Mouse (Mus musculus) MEL (cell line): ENCODE results near the gene Cpeb1. TPM values are rescaled to one million over a fixed set of nuclear protein-coding genes. Genes with fewer than 3 reads are reported as not detected.

Experiments used
- DNase-seq: peaks from one replicate; pipeline ENCODE4 v3.0.0; 2011; ENCODE audit warnings: low read depth, low spot score
- H3K27ac ChIP-seq: 2 replicates; pipeline ENCODE4 v1.5.1; 2012; ENCODE audit warnings: low read depth, mild to moderate bottlenecking, control low read depth, low read length, moderate library complexity; ENCODE audit not compliant: control insufficient read depth
- H3K27me3 ChIP-seq, 2 experiments: fragments of 150-350 bp in 1 of 2; sonication (generic) in 1 of 2; 2 replicates each; pipeline ENCODE4 v1.6.1; 2012; ENCODE audit warnings: low read length in 2 of 2, mild to moderate bottlenecking in 2 of 2, improper control_type of control experiment in 1 of 2, moderate library complexity in 1 of 2; ENCODE audit not compliant: insufficient read depth in 2 of 2, control insufficient read depth in 1 of 2
- H3K36me3 ChIP-seq, 2 experiments: 2 replicates each; pipeline ENCODE4 v1.6.1; 2012 to 2014; ENCODE audit warnings: low read length in 2 of 2, improper control_type of control experiment in 1 of 2, inconsistent platforms in 1 of 2, mild to moderate bottlenecking in 1 of 2; ENCODE audit not compliant: insufficient read depth in 2 of 2, control insufficient read depth in 1 of 2
- H3K4me1 ChIP-seq, 2 experiments: fragments of 150-350 bp in 1 of 2; sonication (generic) in 1 of 2; 2 replicates each; pipeline ENCODE4 v1.6.1; 2012; ENCODE audit warnings: low read length in 2 of 2, improper control_type of control experiment in 1 of 2, mild to moderate bottlenecking in 1 of 2; ENCODE audit not compliant: insufficient read depth in 2 of 2, control insufficient read depth in 1 of 2
- H3K4me3 ChIP-seq, 2 experiments: fragments of 150-350 bp in 1 of 2; sonication (generic) in 1 of 2; 2 replicates each; pipeline ENCODE4 v1.5.1; 2012; ENCODE audit warnings: low read depth in 2 of 2, low read length in 2 of 2, mild to moderate bottlenecking in 2 of 2, moderate library complexity in 2 of 2, control low read depth in 1 of 2, improper control_type of control experiment in 1 of 2; ENCODE audit not compliant: control insufficient read depth in 1 of 2, insufficient read depth in 1 of 2
- H3K79me2 ChIP-seq: 2 replicates; pipeline ENCODE4 v1.6.1; 2012; ENCODE audit warnings: mild to moderate bottlenecking, low read length, moderate library complexity; ENCODE audit not compliant: control insufficient read depth, poor library complexity, insufficient read depth
- H3K9ac ChIP-seq: 2 replicates; pipeline ENCODE4 v1.6.1; 2012; ENCODE audit warnings: low read depth, mild to moderate bottlenecking, control low read depth, low read length, moderate library complexity; ENCODE audit not compliant: control insufficient read depth, poor library complexity, severe bottlenecking
- H3K9me3 ChIP-seq: fragments of 150-350 bp; sonication (generic); replicated peaks from 2 replicates; pipeline ENCODE4 v1.6.1; 2012; ENCODE audit warnings: mild to moderate bottlenecking, low read length, improper control_type of control experiment, moderate library complexity; ENCODE audit not compliant: insufficient read depth
- CTCF ChIP-seq, 3 experiments: IDR thresholded peaks in 2 of 3; conservative IDR thresholded peaks in 1 of 3; 2 replicates each; pipeline ENCODE4 v1.5.1; 2011 to 2012; ENCODE audit warnings: low read length in 3 of 3, low read depth in 2 of 3, mild to moderate bottlenecking in 2 of 3, improper control_type of control experiment in 1 of 3, inconsistent platforms in 1 of 3, mixed read lengths in 1 of 3, moderate library complexity in 1 of 3; ENCODE audit not compliant: control insufficient read depth in 1 of 3, insufficient read depth in 1 of 3, poor library complexity in 1 of 3, severe bottlenecking in 1 of 3
- GABPA ChIP-seq: IDR thresholded peaks from 2 replicates; pipeline ENCODE4 v1.6.1; 2012; ENCODE audit warnings: low read depth, mild to moderate bottlenecking, inconsistent platforms, low read length, improper control_type of control experiment, moderate library complexity
- JUND ChIP-seq: IDR thresholded peaks from 2 replicates; pipeline ENCODE4 v1.6.1; 2011; ENCODE audit warnings: low read depth, mild to moderate bottlenecking, improper control_type of control experiment, low read length
- MAX ChIP-seq: IDR thresholded peaks from 2 replicates; pipeline ENCODE4 v1.6.1; 2011; ENCODE audit warnings: low read length, improper control_type of control experiment
- MAZ ChIP-seq: IDR thresholded peaks from 2 replicates; pipeline ENCODE4 v1.6.1; 2012; ENCODE audit warnings: low read depth, mild to moderate bottlenecking, inconsistent platforms, low read length, improper control_type of control experiment
- MEF2A ChIP-seq: IDR thresholded peaks from 2 replicates; pipeline ENCODE4 v1.6.1; 2014; ENCODE audit warnings: low read depth, mild to moderate bottlenecking, inconsistent platforms, low read length, improper control_type of control experiment; ENCODE audit not compliant: poor library complexity, insufficient replicate concordance, severe bottlenecking; ENCODE audit errors: extremely low read depth
- MXI1 ChIP-seq: IDR thresholded peaks from 2 replicates; pipeline ENCODE4 v1.6.1; 2011; ENCODE audit warnings: mild to moderate bottlenecking, low read depth, low read length, improper control_type of control experiment
- MYB ChIP-seq: IDR thresholded peaks from 2 replicates; pipeline ENCODE4 v1.6.1; 2011; ENCODE audit warnings: mild to moderate bottlenecking, low read depth, low read length, improper control_type of control experiment
- NRF1 ChIP-seq: IDR thresholded peaks from 2 replicates; pipeline ENCODE4 v1.6.1; 2014; ENCODE audit warnings: low read depth, mild to moderate bottlenecking, inconsistent platforms, low read length, improper control_type of control experiment, moderate library complexity; ENCODE audit not compliant: poor library complexity, insufficient read depth, severe bottlenecking
- POLR2AphosphoS2 ChIP-seq: IDR thresholded peaks from 2 replicates; pipeline ENCODE4 v1.6.1; 2011; ENCODE audit warnings: low read length, improper control_type of control experiment
- POLR2AphosphoS5 ChIP-seq: IDR thresholded peaks from 2 replicates; pipeline ENCODE4 v1.6.1; 2012; ENCODE audit warnings: low read depth, borderline replicate concordance, mild to moderate bottlenecking, inconsistent platforms, low read length, moderate library complexity, mixed read lengths
- RCOR1 ChIP-seq: IDR thresholded peaks from 2 replicates; pipeline ENCODE4 v1.6.1; 2012; ENCODE audit warnings: low read depth, mild to moderate bottlenecking, inconsistent platforms, low read length, improper control_type of control experiment
- SMC3 ChIP-seq: IDR thresholded peaks from 2 replicates; pipeline ENCODE4 v1.6.1; 2011; ENCODE audit warnings: low read depth, low read length, improper control_type of control experiment
- TCF12 ChIP-seq: IDR thresholded peaks from 2 replicates; pipeline ENCODE4 v1.6.1; 2014; ENCODE audit warnings: low read depth, mild to moderate bottlenecking, inconsistent platforms, low read length, improper control_type of control experiment, moderate library complexity
- ZKSCAN1 ChIP-seq: IDR thresholded peaks from 2 replicates; pipeline ENCODE4 v1.6.1; 2012; ENCODE audit warnings: low read depth, mild to moderate bottlenecking, inconsistent platforms, low read length, improper control_type of control experiment, moderate library complexity
- ZMIZ1 ChIP-seq: IDR thresholded peaks from 2 replicates; pipeline ENCODE4 v1.6.1; 2012; ENCODE audit warnings: low read depth, mild to moderate bottlenecking, inconsistent platforms, low read length, improper control_type of control experiment, moderate library complexity
- ZNF384 ChIP-seq: IDR thresholded peaks from 2 replicates; pipeline ENCODE4 v1.6.1; 2012; ENCODE audit warnings: low read depth, mild to moderate bottlenecking, inconsistent platforms, low read length, improper control_type of control experiment
- polyA plus RNA-seq, 2 experiments: library from polyadenylated mRNA; stranded (reverse) in 1 of 2; unstranded in 1 of 2; fragments of >175 nt in 1 of 2; fragments of >200 nt in 1 of 2; gene quantifications; 2 replicates each; pipeline versions ENCODE4 v1.2.1 to v1.2.4; 2012; ENCODE audit warnings: low replicate concordance in 2 of 2, low read depth in 1 of 2; ENCODE audit not compliant: insufficient read length in 2 of 2, insufficient read depth in 1 of 2, missing spikeins in 1 of 2
- total RNA-seq: library from RNA; depleted of rRNA; stranded (reverse); fragments of 300-350 nt; gene quantifications from 2 replicates; pipeline ENCODE4 v1.2.3, GENCODE M21; 2012

Cpeb1 gene
- total and polyA plus RNA-seq, 3 experiments: not detected

DNA sequence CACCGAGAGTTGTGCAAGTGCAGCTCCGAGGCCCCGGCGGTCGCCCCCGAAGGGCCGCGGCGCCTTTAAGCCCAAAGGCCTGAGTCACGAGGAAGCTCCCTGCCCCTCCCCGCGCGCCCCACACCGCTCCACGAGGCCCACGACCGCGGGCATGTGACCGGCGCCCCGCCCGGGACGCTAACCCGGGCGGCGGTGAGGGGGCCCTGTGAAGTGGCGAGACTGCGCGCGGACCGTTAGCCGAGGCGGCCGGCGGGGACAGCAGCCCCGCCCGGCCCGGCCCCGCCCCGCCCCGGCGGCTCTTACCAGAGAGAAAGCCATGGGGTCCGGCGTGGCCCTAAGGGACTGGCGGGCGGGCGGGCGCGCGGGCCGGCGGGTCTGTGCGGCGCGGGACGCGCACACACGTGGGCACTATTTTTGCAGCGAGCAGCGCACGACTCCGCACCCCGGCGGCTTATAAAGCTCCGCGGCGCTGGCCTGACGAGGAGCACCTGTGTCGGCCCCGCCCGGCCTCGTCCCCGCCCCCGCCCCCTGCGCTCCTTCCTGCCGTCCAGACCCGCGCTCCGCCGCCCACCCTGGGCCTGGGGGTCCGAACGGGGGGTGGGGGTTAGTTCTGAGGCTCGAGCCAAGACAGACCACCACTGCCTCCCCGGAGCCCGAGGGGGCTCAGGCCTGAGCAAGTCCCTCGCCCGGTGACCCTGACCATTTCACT is 780 bp downstream of the Cpeb1 start:
- Histone ChIP-seq H3K9ac (no peak overlapping the region), H3K4me3 (no peak overlapping the region), H3K4me1 (no peaks in the 10 kb centered on the region), H3K79me2 (no peaks in the 10 kb centered on the region), H3K27ac (no peak overlapping the region), H3K9me3 (no peaks in the 10 kb centered on the region), H3K36me3 (no peaks in the 10 kb centered on the region), H3K27me3 (no peaks in the 10 kb centered on the region)
- DNase-seq: no peak
- no peak for TF ChIP-seq TCF12
- TF ChIP-seq MYB: no peak
- TF ChIP-seq ZMIZ1: no peak
- TF ChIP-seq ZNF384: no peak
- no peak for TF ChIP-seq NRF1
- TF ChIP-seq ZKSCAN1: no peak
- TF ChIP-seq MEF2A: no peak

DNA sequence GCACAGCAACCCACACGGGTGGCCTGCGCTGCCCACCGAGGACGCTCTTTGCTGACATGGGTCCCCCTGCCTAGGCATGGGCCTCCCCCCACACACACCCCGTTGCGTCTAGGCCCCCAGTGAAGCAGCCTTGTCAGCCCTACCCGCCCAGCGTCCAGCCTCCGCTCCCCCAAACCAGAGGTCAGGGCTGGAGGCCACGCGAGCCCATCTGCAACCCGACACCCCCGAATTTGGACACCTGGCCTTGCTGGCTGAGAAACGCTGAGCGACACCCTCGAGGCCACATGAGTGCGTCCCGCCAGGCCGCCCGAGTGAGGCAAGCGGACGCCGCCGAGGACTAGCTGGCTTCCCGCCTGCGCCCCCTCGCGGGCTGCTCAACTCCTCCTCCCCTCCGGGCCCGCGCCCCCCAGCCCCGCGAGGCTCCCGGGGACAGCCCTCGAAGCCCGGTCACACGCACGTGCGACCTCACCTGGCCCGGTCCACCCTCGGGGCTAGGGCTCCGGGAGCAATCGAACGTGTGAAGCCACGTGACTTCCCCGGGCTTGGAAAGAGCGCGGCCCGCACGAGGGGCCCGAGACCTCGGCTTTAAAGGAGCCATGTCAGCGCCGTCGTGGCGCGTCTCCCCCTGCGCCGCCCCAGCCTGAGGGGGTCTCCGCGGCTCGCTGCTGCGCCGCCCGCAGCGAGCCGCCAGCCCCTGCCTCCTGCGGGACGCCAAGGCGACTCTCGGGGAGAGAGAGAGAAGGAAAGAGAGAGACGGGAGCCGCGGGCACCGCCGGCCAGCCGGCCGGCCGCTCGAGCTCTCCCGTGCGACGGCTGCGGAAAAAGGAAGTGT is 1.6 kb downstream of the Cpeb1 start:
- Histone ChIP-seq H3K27me3 (no peaks in the 10 kb centered on the region), H3K4me1 (no peaks in the 10 kb centered on the region), H3K9ac (no peak overlapping the region), H3K4me3 (no peak overlapping the region), H3K79me2 (no peaks in the 10 kb centered on the region), H3K36me3 (no peaks in the 10 kb centered on the region), H3K27ac (no peak overlapping the region), H3K9me3 (no peaks in the 10 kb centered on the region)
- TF ChIP-seq CTCF (IDR thresholded peaks at IDR 0.05 in 2 of 3, conservative IDR thresholded peaks at IDR 0.05 in 1 of 3; ENCODE audit: control insufficient read depth in 1 of 3, insufficient read depth in 1 of 3, low read depth in 2 of 3, low read length in 3 of 3, poor library complexity in 1 of 3, severe bottlenecking in 1 of 3) (no peak), RCOR1 (no peak), MAX (no peak), POLR2AphosphoS2 (no peak), MXI1 (no peak), JUND (no peak), GABPA (no peak), MAZ (no peak), SMC3 (no peak), ZNF384 (no peak), POLR2AphosphoS5 (no peak)
- no peak for DNase-seq
